Mouse (Mus musculus): ENCODE data around the gene Sorcs2.

- TF ChIP-seq CTCF (IDR thresholded peaks at IDR 0.05; ENCODE audit: extremely low read depth, insufficient read depth, low read length): no peak
- TF ChIP-seq POLR2A (IDR thresholded peaks at IDR 0.05; ENCODE audit: extremely low read depth, insufficient read depth, low read length): no peak
Observed at GRCm38 (mm10) chr5:36313353-36314079, 84.4 kb downstream of the Sorcs2 start.
